ENCODE assay signal across 8 mouse cellular contexts in genomic region chr7:100492391-100493116, GRCm38 (mm10). TPM values are rescaled to one million over a fixed set of nuclear protein-coding genes. Genes with fewer than 3 reads are reported as not detected.
DNase-seq lines count a peak whose midpoint lies in the region; ATAC-seq and TF ChIP-seq lines count a peak whose summit lies in the region.

No protein-coding gene starts in this region.

- peak overlapping the region; percentile 99 for H3K27ac ChIP-seq in MEL (ENCODE audit: control insufficient read depth, low read depth, low read length)
- no peak overlapping the region for H3K27ac ChIP-seq in forebrain, embryonic 15.5 days (replicated peaks)
- H3K27ac ChIP-seq in liver, embryonic 11.5 days (ENCODE audit: low read depth, low read length): peak overlapping the region; percentile 83

- no peak for TF ChIP-seq CTCF in MEL (IDR thresholded peaks at IDR 0.05 in 2 of 3, conservative IDR thresholded peaks at IDR 0.05 in 1 of 3; ENCODE audit: control insufficient read depth in 1 of 3, insufficient read depth in 1 of 3, low read depth in 2 of 3, low read length in 3 of 3, poor library complexity in 1 of 3, severe bottlenecking in 1 of 3)

- WGBS in forebrain, embryonic 15.5 days: 7% methylated on average over 26 of the region's 36 CpGs
- 1% methylated on average over 35 of the region's 36 CpGs for WGBS in liver, embryonic 11.5 days

- H3K4me3 ChIP-seq in MEL (ENCODE audit: control insufficient read depth in 1 of 2, insufficient read depth in 1 of 2, low read depth in 2 of 2, low read length in 2 of 2): peak overlapping the region; percentile 54 to 69
- H3K4me3 ChIP-seq in forebrain, embryonic 15.5 days: peak overlapping the region; percentile 41
- peak overlapping the region; percentile 80 for H3K4me3 ChIP-seq in liver, embryonic 11.5 days (ENCODE audit: low read depth, low read length)

- peak; percentile 28 for DNase-seq in kidney, adult 9 months
- DNase-seq in kidney, adult 11 months: no peak
- peak; percentile 88 for DNase-seq in MEL (ENCODE audit: low read depth, low spot score)
- DNase-seq in liver, embryonic 11.5 days (ENCODE audit: low spot score): no peak
- DNase-seq in naive thymus-derived CD4-positive, alpha-beta T cell, adult 2 months (ENCODE audit: low read depth): peak; percentile 59
- no peak for DNase-seq in layer of hippocampus, adult 11-12 months (ENCODE audit: low spot score)
- DNase-seq in cerebellum, postnatal 10 days: no peak

- TF ChIP-seq EP300 in MEL (IDR thresholded peaks at IDR 0.05; ENCODE audit: low read depth in 1 of 2, low read length in 2 of 2): 0 out of 4 replicates have a peak, but pooled peaks of 1 of the 2 experiments have one; percentile 41

- peak in 1 of 2 experiments; percentile 32; a peak in 1 of 4 replicates for TF ChIP-seq POLR2A in MEL (IDR thresholded peaks at IDR 0.05; ENCODE audit: control insufficient read depth in 1 of 2, insufficient read depth in 1 of 2, low read depth in 1 of 2, low read length in 2 of 2, poor library complexity in 1 of 2)

- no peak for TF ChIP-seq RAD21 in MEL (IDR thresholded peaks at IDR 0.05; ENCODE audit: low read depth, low read length)

- H3K9ac ChIP-seq in MEL (ENCODE audit: control insufficient read depth, low read depth, low read length, poor library complexity, severe bottlenecking): peak overlapping the region; percentile 90
- H3K9ac ChIP-seq in forebrain, embryonic 15.5 days (replicated peaks): peak overlapping the region; percentile 32; the same call in 1 of the 2 replicates
- H3K9ac ChIP-seq in liver, embryonic 11.5 days (ENCODE audit: low read depth, low read length): peak overlapping the region; percentile 80

- no peaks in the 10 kb centered on the region for H3K27me3 ChIP-seq in MEL (ENCODE audit: control insufficient read depth in 1 of 2, insufficient read depth in 2 of 2, low read length in 2 of 2)
- peaks cover 5% of the 10 kb centered on the region; the same call in 1 of the 2 replicates for H3K27me3 ChIP-seq in forebrain, embryonic 15.5 days
- H3K27me3 ChIP-seq in liver, embryonic 11.5 days (replicated peaks; ENCODE audit: control insufficient read depth, insufficient read depth, low read length): no peaks in the 10 kb centered on the region; the same call in 1 of the 2 replicates

- no peak for ATAC-seq in forebrain, embryonic 15.5 days (replicated peaks)
- peak; percentile 68 for ATAC-seq in liver, embryonic 11.5 days (replicated peaks; ENCODE audit: low FRiP score)

- H3K79me2 ChIP-seq in MEL (ENCODE audit: control insufficient read depth, insufficient read depth, low read length, poor library complexity): peaks cover 37% of the 10 kb centered on the region

- H3K4me2 ChIP-seq in forebrain, embryonic 15.5 days (replicated peaks): peak overlapping the region; percentile 59
- peak overlapping the region; percentile 90 for H3K4me2 ChIP-seq in liver, embryonic 11.5 days

- H3K9me3 ChIP-seq in MEL (replicated peaks; ENCODE audit: insufficient read depth, low read length): no peaks in the 10 kb centered on the region
- H3K9me3 ChIP-seq in forebrain, embryonic 15.5 days: no peaks in the 10 kb centered on the region
- H3K9me3 ChIP-seq in liver, embryonic 11.5 days (ENCODE audit: control insufficient read depth, low read length): no peaks in the 10 kb centered on the region

- H3K4me1 ChIP-seq in MEL (ENCODE audit: control insufficient read depth in 1 of 2, insufficient read depth in 2 of 2, low read length in 2 of 2): peaks cover 3 to 12% of the 10 kb centered on the region in 2 experiments; a peak in 3 of 4 replicates
- H3K4me1 ChIP-seq in forebrain, embryonic 15.5 days: peaks cover 34% of the 10 kb centered on the region
- peaks cover 32% of the 10 kb centered on the region for H3K4me1 ChIP-seq in liver, embryonic 11.5 days (replicated peaks; ENCODE audit: control insufficient read depth, insufficient read depth, low read length)

- H3K36me3 ChIP-seq in MEL (ENCODE audit: control insufficient read depth in 1 of 2, insufficient read depth in 2 of 2, low read length in 2 of 2): peaks cover 0 to 11% of the 10 kb centered on the region in 2 experiments; a peak in 3 of 4 replicates
- no peaks in the 10 kb centered on the region for H3K36me3 ChIP-seq in forebrain, embryonic 15.5 days
- H3K36me3 ChIP-seq in liver, embryonic 11.5 days (ENCODE audit: control insufficient read depth, insufficient read depth, low read length): peaks cover 17% of the 10 kb centered on the region

TF ChIP-seq in MEL, 35 proteins besides CTCF, POLR2A, EP300 and RAD21 (continues in another document):
- TF ChIP-seq RCOR1 (IDR thresholded peaks at IDR 0.05; ENCODE audit: low read depth, low read length) (0 out of 2 replicates have a peak, but pooled peaks have one; percentile 31), ZC3H11A (IDR thresholded peaks at IDR 0.05; ENCODE audit: low read depth, low read length) (no peak), SMC3 (IDR thresholded peaks at IDR 0.05; ENCODE audit: low read depth, low read length) (no peak), JUND (IDR thresholded peaks at IDR 0.05; ENCODE audit: low read depth, low read length) (no peak), NRF1 (IDR thresholded peaks at IDR 0.05; ENCODE audit: insufficient read depth, low read depth, low read length, poor library complexity, severe bottlenecking) (no peak), KAT2A (conservative IDR thresholded peaks at IDR 0.05; ENCODE audit: low read depth, low read length) (no peak), SIN3A (IDR thresholded peaks at IDR 0.05; ENCODE audit: low read length) (peak; percentile 69), MXI1 (IDR thresholded peaks at IDR 0.05; ENCODE audit: low read depth, low read length) (peak; percentile 98), MAFK (IDR thresholded peaks at IDR 0.05; ENCODE audit: borderline replicate concordance, low read depth, low read length) (no peak), CHD1 (IDR thresholded peaks at IDR 0.05; ENCODE audit: low read depth, low read length) (no peak), HCFC1 (IDR thresholded peaks at IDR 0.05; ENCODE audit: low read depth, low read length) (peak; percentile 54), BHLHE40 (IDR thresholded peaks at IDR 0.05; ENCODE audit: borderline replicate concordance, low read depth, low read length) (no peak), MAX (IDR thresholded peaks at IDR 0.05; ENCODE audit: low read length) (no peak), ZMIZ1 (IDR thresholded peaks at IDR 0.05; ENCODE audit: low read depth, low read length) (no peak), MYB (IDR thresholded peaks at IDR 0.05; ENCODE audit: low read depth, low read length) (no peak), CHD2 (IDR thresholded peaks at IDR 0.05; ENCODE audit: low read length) (no peak), UBTF (IDR thresholded peaks at IDR 0.05; ENCODE audit: borderline replicate concordance, insufficient read depth, low read depth, low read length) (0 out of 2 replicates have a peak, but pooled peaks have one; percentile 65), POLR2AphosphoS5 (IDR thresholded peaks at IDR 0.05; ENCODE audit: borderline replicate concordance, low read depth, low read length) (no peak), ELF1 (IDR thresholded peaks at IDR 0.05; ENCODE audit: low read depth, low read length) (peak; percentile 71), MAZ (IDR thresholded peaks at IDR 0.05; ENCODE audit: low read depth, low read length) (no peak), POLR2AphosphoS2 (IDR thresholded peaks at IDR 0.05; ENCODE audit: low read length) (no peak), TCF12 (IDR thresholded peaks at IDR 0.05; ENCODE audit: low read depth, low read length) (peak; percentile 37; the same call in 1 of the 2 replicates), E2F4 (IDR thresholded peaks at IDR 0.05; ENCODE audit: borderline replicate concordance, low read depth, low read length) (no peak), ZNF384 (IDR thresholded peaks at IDR 0.05; ENCODE audit: low read depth, low read length) (no peak), TAL1 (IDR thresholded peaks at IDR 0.05; ENCODE audit: low read length) (peak; percentile 4; the same call in 1 of the 2 replicates), MYC (IDR thresholded peaks at IDR 0.05; ENCODE audit: low read depth, low read length) (no peak), USF1 (IDR thresholded peaks at IDR 0.05; ENCODE audit: low read depth, low read length) (no peak), ZKSCAN1 (IDR thresholded peaks at IDR 0.05; ENCODE audit: low read depth, low read length) (no peak), ETS1 (IDR thresholded peaks at IDR 0.05; ENCODE audit: low read depth, low read length) (peak; percentile 69; the same call in 1 of the 2 replicates), TBP (IDR thresholded peaks at IDR 0.05; ENCODE audit: low read depth, low read length) (peak; percentile 52)

RNA-seq across cellular contexts. Expression of gene Ucp2, which starts 0.6 kb away (rescaled TPM):
- total RNA-seq in MEL (2012; rRNA removed): 139 and 156 TPM in 2 replicates
- 100 to 1,000 TPM in 1 of 2 experiments, not detected in 1; 724 TPM for polyA plus RNA-seq in MEL (2012; ENCODE audit: insufficient read depth in 1 of 2, insufficient read length in 2 of 2, low read depth in 1 of 2, low replicate concordance in 2 of 2, missing spikeins in 1 of 2)
- polyA plus RNA-seq in forebrain, embryonic 15.5 days (2015; fragmentation: Nextera tagmentation; extraction: Ambion mirVana): 47.4 and 48.4 TPM in 2 replicates
- 487 and 491 TPM in 2 replicates for polyA plus RNA-seq in liver, embryonic 11.5 days (2014; fragmentation: Nextera tagmentation; extraction: Ambion mirVana)

RNA-seq across cellular contexts. Expression of gene Ucp3, which starts 19.8 kb away (rescaled TPM):
- 0.10 TPM in 1 of 2 replicates, not detected in the other for total RNA-seq in MEL (2012; rRNA removed)
- not detected for polyA plus RNA-seq in MEL (2012; ENCODE audit: insufficient read depth in 1 of 2, insufficient read length in 2 of 2, low read depth in 1 of 2, low replicate concordance in 2 of 2, missing spikeins in 1 of 2)
- polyA plus RNA-seq in forebrain, embryonic 15.5 days (2015; fragmentation: Nextera tagmentation; extraction: Ambion mirVana): not detected in 2 replicates
- not detected in 2 replicates for polyA plus RNA-seq in liver, embryonic 11.5 days (2014; fragmentation: Nextera tagmentation; extraction: Ambion mirVana)

RNA-seq across cellular contexts. Expression of gene Dnajb13, which starts 22.2 kb away (rescaled TPM):
- 2.0 and 2.2 TPM in 2 replicates for total RNA-seq in MEL (2012; rRNA removed)
- 1 to 10 TPM in 1 of 2 experiments, not detected in 1; 3.6 TPM for polyA plus RNA-seq in MEL (2012; ENCODE audit: insufficient read depth in 1 of 2, insufficient read length in 2 of 2, low read depth in 1 of 2, low replicate concordance in 2 of 2, missing spikeins in 1 of 2)
- polyA plus RNA-seq in forebrain, embryonic 15.5 days (2015; fragmentation: Nextera tagmentation; extraction: Ambion mirVana): 2.6 and 4.9 TPM in 2 replicates
- 1.2 and 1.6 TPM in 2 replicates for polyA plus RNA-seq in liver, embryonic 11.5 days (2014; fragmentation: Nextera tagmentation; extraction: Ambion mirVana)

RNA-seq across cellular contexts. Expression of gene Coa4, which starts 44.3 kb away (rescaled TPM):
- total RNA-seq in MEL (2012; rRNA removed): 6.1 and 8.1 TPM in 2 replicates
- polyA plus RNA-seq in MEL (2012; ENCODE audit: insufficient read depth in 1 of 2, insufficient read length in 2 of 2, low read depth in 1 of 2, low replicate concordance in 2 of 2, missing spikeins in 1 of 2): 10 to 100 TPM in 1 of 2 experiments, not detected in 1; 13.8 TPM
- polyA plus RNA-seq in forebrain, embryonic 15.5 days (2015; fragmentation: Nextera tagmentation; extraction: Ambion mirVana): 14.1 and 14.9 TPM in 2 replicates
- 26.3 and 27.5 TPM in 2 replicates for polyA plus RNA-seq in liver, embryonic 11.5 days (2014; fragmentation: Nextera tagmentation; extraction: Ambion mirVana)

Comparison
In these comparisons a context has a peak if more than half of its experiments do, and no peak if none do; other contexts are left out.
1. DNase-seq: peak in kidney, adult 9 months (single experiment), MEL (single experiment) and naive thymus-derived CD4-positive, alpha-beta T cell, adult 2 months (single experiment); none in kidney, adult 11 months (single experiment), liver, embryonic 11.5 days (single experiment), layer of hippocampus, adult 11-12 months (single experiment) and cerebellum, postnatal 10 days (0 of 2).
2. H3K9ac ChIP-seq: peak in every context shown above with its lines; median percentile 90 in MEL; 80 in liver, embryonic 11.5 days; 32 in forebrain, embryonic 15.5 days.
3. Peak in every context shown above with its lines, with median percentiles within 50 percentile points of each other: H3K4me3 ChIP-seq.